Mouse (Mus musculus) retina, postnatal 7 days (tissue): ENCODE results near the gene Il10ra.

Experiments
- DNase-seq: peaks from one replicate; pipeline ENCODE4 v3.0.0-alpha.2; 2012; ENCODE audit warnings: low read depth, low spot score

Gene Il10ra

GRCm38 (mm10) chr9:45205143-45205542 lies 63.8 kb downstream of the Il10ra start:
- DNase-seq = no peak
